Mouse (Mus musculus) liver, embryonic 14.5 days (tissue): ENCODE measurements at regions not wholly inside any gene's neighbourhood (a gene's known extent, or its start where the extent isn't known, plus 50 kb on each side); places are given as distances from the start of the nearest gene placed in this dataset.

ENCODE experiments used
- ATAC-seq: fragments of 200-750 bp; cut with Nextera tagmentation; 2 replicates; pipeline ENCODE4 v1.8.0; 2017; ENCODE audit warnings: moderate number of reproducible peaks, mild to moderate bottlenecking, moderate library complexity; ENCODE audit not compliant: insufficient read depth
- DNase-seq, 3 experiments: peaks; one replicate each; pipeline ENCODE4 v3.0.0-alpha.2; 2012 to 2013; ENCODE audit warnings: low read depth in 3 of 3, low spot score in 3 of 3
- H3K27ac ChIP-seq: fragments of 300-500 bp; sonication (generic); 2 replicates; pipeline ENCODE4 v1.5.1; 2014; ENCODE audit warnings: moderate library complexity, mild to moderate bottlenecking, control low read depth, inconsistent platforms
- H3K27me3 ChIP-seq: fragments of 300-500 bp; sonication (generic); 2 replicates; pipeline ENCODE4 v1.6.1; 2014; ENCODE audit warnings: mild to moderate bottlenecking, low read length, moderate library complexity; ENCODE audit not compliant: control insufficient read depth, insufficient read depth
- H3K36me3 ChIP-seq: fragments of 300-500 bp; sonication (generic); replicated peaks from 2 replicates; pipeline ENCODE4 v1.6.1; 2014; ENCODE audit warnings: low read depth; ENCODE audit not compliant: control insufficient read depth, insufficient read depth
- H3K4me1 ChIP-seq, 2 experiments: fragments of 200-500 bp in 1 of 2; fragments of 300-500 bp in 1 of 2; sonication (generic) in 1 of 2; replicated peaks; 2 replicates each; pipeline ENCODE4 v1.6.1; 2012 to 2014; ENCODE audit warnings: antibody characterized with exemption in 1 of 2, inconsistent platforms in 1 of 2, low read length in 1 of 2; ENCODE audit not compliant: control insufficient read depth in 2 of 2, insufficient read depth in 2 of 2
- H3K4me2 ChIP-seq: fragments of 300-500 bp; sonication (generic); 2 replicates; pipeline ENCODE4 v1.6.1; 2014; ENCODE audit warnings: low read depth, mild to moderate bottlenecking, control low read depth, moderate library complexity
- H3K4me3 ChIP-seq, 2 experiments: fragments of 200-500 bp in 1 of 2; fragments of 300-500 bp in 1 of 2; sonication (generic) in 1 of 2; 2 replicates each; pipeline ENCODE4 v1.5.1; 2012 to 2014; ENCODE audit warnings: low read depth in 2 of 2, low read length in 2 of 2, mild to moderate bottlenecking in 2 of 2, control low read depth in 1 of 2, inconsistent platforms in 1 of 2, moderate library complexity in 1 of 2; ENCODE audit not compliant: insufficient read depth in 1 of 2
- H3K9ac ChIP-seq: fragments of 300-500 bp; sonication (generic); replicated peaks from 2 replicates; pipeline ENCODE4 v1.6.1; 2014; ENCODE audit warnings: mild to moderate bottlenecking, control low read depth, moderate library complexity
- H3K9me3 ChIP-seq: fragments of 300-500 bp; sonication (generic); 2 replicates; pipeline ENCODE4 v1.6.1; 2016; ENCODE audit warnings: low read length, mixed read lengths; ENCODE audit not compliant: control insufficient read depth
- CTCF ChIP-seq: IDR thresholded peaks from 2 replicates; pipeline ENCODE4 v1.5.1; 2016; ENCODE audit warnings: antibody characterized with exemption, low read depth, control low read depth
- EP300 ChIP-seq: IDR thresholded peaks from 2 replicates; pipeline ENCODE4 v1.6.1; 2016; ENCODE audit warnings: antibody characterized with exemption, low read depth
- WGBS: fragments of 180-500 bp; shearing (Covaris S2); extraction: QIAGEN DNeasy Blood & Tissue Kit; methylation state at CpG from one replicate; pipeline ENCODE4 v1.1.7; 2014; ENCODE audit not compliant: insufficient replicate concordance; 5-methylcytosine and 5-hydroxymethylcytosine counted together

DNA sequence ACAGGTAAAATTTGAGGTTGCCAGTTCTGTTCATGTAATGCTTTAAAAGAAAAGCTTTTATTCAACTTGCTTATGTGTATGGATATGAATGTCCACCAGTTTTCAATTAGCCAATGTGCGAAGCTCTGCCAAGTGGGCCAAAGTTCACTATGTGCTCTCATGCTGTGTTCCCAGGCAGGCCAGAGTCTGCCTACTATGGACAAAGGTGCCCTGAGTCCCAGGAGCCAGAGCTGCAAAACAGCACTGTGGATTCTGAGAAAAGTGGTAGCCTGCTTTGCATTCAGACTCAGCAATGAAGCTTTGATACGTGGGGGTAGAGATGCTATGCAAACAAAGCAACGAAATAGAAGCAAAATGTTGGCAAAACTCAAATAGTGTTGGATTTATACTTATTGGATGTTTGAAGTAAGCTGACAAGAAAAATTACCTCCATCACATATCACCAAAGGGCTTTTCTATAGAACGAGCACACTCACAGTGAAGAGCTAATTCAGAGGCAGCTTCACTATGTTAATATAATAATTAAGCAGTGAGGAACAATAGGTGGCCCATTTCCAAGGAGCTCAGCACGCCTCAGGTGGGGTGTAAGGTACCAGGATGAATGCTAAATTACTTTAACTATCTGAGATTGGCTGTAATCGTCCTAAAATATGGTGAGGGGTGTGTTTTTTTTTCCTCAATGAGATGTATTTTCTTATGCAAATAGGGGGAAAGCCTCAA lies 318.2 kb upstream of the Zeb2 start:
- Histone ChIP-seq H3K27ac (no peak overlapping the region), H3K36me3 (no peaks in the 10 kb centered on the region), H3K9ac (no peak overlapping the region), H3K4me3 (no peak overlapping the region), H3K27me3 (no peaks in the 10 kb centered on the region), H3K4me1 (peaks cover 5 to 8% of the 10 kb centered on the region in 2 experiments; a peak in 3 of 4 replicates), H3K9me3 (no peaks in the 10 kb centered on the region), H3K4me2 (no peak overlapping the region)
- DNase-seq (no peak), ATAC-seq (no peak)
- no peak for TF ChIP-seq EP300
- 60% methylated on average over 6 of the region's 6 CpGs for WGBS

DNA sequence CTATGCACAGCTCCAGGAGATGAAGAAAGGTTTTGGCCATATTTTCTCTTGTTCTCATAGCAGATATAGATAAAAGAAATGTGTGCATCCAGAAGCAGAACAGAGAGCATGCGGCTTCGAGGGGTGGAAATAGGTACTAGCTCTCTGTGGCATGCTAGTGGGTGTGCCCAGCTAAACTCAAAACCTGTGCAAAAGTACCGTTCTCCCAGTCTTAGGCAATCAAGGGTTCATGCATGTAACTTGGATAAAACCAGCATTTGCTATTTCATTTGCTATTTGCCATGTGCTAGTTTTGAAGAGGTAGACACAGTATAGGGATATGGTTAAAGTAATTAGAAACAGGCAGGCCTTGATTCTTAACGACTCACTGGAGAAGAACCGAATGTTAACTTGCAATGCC lies 317.6 kb upstream of the Zeb2 start:
- no peaks in the 10 kb centered on the region for H3K36me3 ChIP-seq
- H3K4me1 ChIP-seq: peaks cover 5 to 8% of the 10 kb centered on the region in 2 experiments; a peak in 3 of 4 replicates
- WGBS: 49% methylated on average over 5 of the region's 5 CpGs
- TF ChIP-seq EP300 (no peak), CTCF (no peak)
- no peaks in the 10 kb centered on the region for H3K9me3 ChIP-seq
- H3K4me3 ChIP-seq: no peak overlapping the region
- no peak overlapping the region for H3K9ac ChIP-seq
- no peak for DNase-seq
- no peaks in the 10 kb centered on the region for H3K27me3 ChIP-seq
- H3K27ac ChIP-seq: no peak overlapping the region
- H3K4me2 ChIP-seq: peak overlapping the region; percentile 1; the same call in 1 of the 2 replicates
- ATAC-seq: no peak

DNA sequence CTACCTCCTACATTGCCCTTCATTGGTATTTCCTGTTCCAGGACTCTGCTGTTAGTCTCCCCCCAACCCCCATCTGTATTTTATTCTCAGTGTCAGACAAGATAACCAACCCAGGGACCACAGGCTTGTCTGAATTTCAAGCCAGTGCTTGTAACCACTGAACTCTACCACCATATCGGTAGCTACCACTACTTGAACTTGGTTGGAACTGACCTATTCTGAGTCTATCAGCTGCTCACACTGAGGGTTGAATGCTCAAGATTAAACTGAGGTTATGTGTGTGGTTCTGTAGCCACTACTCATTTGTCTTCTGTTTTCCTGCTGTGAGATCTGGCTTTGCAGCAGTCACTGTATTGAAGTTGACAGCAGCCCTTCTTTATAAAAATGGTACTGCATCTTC lies 317.0 kb upstream of the Zeb2 start:
- no peak overlapping the region; the same call in 1 of the 2 replicates for H3K4me2 ChIP-seq
- no peak overlapping the region for H3K9ac ChIP-seq
- ATAC-seq (peak; percentile 94), DNase-seq (peak in 1 of 3 experiments; percentile 33)
- H3K36me3 ChIP-seq: no peaks in the 10 kb centered on the region
- peaks cover 5 to 8% of the 10 kb centered on the region in 2 experiments; a peak in 3 of 4 replicates for H3K4me1 ChIP-seq
- 10% methylated on average over 1 of the region's 1 CpGs for WGBS
- H3K27me3 ChIP-seq: no peaks in the 10 kb centered on the region
- no peaks in the 10 kb centered on the region for H3K9me3 ChIP-seq
- H3K27ac ChIP-seq: no peak overlapping the region
- TF ChIP-seq EP300: peak; percentile 88
- TF ChIP-seq CTCF: no peak
- H3K4me3 ChIP-seq: no peak overlapping the region

DNA sequence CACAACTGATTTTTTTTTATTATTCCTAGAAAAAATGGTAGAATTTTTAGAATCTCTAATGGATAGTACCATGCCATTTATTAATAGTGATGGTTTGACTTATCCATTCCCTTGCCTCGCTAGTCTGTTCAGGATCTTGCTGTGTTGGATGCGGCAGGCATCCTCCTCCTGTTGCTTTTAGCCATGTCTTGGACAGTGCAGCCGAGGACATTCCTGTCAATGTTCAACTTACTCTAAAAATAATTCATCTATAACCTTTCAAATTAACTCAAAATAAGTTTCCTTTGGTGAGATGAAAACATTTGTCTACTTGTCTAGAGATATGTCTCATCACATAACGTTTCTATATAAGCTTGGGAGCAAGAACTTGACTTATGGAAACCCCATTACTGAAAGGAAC lies 314.2 kb upstream of the Zeb2 start:
- H3K27me3 ChIP-seq: no peaks in the 10 kb centered on the region
- WGBS: 68% methylated on average over 4 of the region's 4 CpGs
- H3K4me2 ChIP-seq: no peak overlapping the region
- no peaks in the 10 kb centered on the region for H3K9me3 ChIP-seq
- DNase-seq (no peak), ATAC-seq (no peak)
- H3K4me3 ChIP-seq: no peak overlapping the region
- no peak overlapping the region for H3K9ac ChIP-seq
- peaks cover 5 to 8% of the 10 kb centered on the region in 2 experiments; a peak in 3 of 4 replicates for H3K4me1 ChIP-seq
- H3K36me3 ChIP-seq: no peaks in the 10 kb centered on the region
- TF ChIP-seq CTCF (no peak), EP300 (no peak)
- no peak overlapping the region for H3K27ac ChIP-seq

DNA sequence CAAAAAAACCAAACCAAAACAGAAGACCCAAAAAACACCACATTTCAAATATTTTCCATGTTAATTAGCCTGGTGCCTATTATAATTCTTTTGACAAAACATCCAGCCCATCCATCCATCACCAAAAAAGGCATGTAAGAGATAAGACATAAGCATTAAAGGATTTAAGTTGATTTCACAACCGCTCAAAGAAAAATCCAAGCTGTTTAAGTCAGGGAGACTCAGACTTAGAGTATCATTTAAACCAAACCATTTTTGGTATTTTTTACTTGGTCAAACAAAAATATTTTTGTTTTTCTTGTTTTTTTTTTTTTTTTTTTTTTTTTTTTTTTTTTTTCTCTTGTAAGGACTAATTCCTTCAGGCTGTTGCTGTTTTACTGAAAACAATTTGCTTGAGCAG lies 304.6 kb upstream of the Zeb2 start:
- H3K36me3 ChIP-seq: no peaks in the 10 kb centered on the region
- no peaks in the 10 kb centered on the region for H3K9me3 ChIP-seq
- 62% methylated on average over 1 of the region's 1 CpGs for WGBS
- ATAC-seq: no peak
- no peaks in the 10 kb centered on the region for H3K27me3 ChIP-seq
- H3K4me2 ChIP-seq: no peak overlapping the region
- H3K4me3 ChIP-seq: no peak overlapping the region
- H3K9ac ChIP-seq: no peak overlapping the region
- no peak for DNase-seq
- no peak for TF ChIP-seq CTCF
- H3K4me1 ChIP-seq: no peaks in the 10 kb centered on the region
- no peak overlapping the region for H3K27ac ChIP-seq
